Mouse (Mus musculus) G1E (cell line): Measurements from ENCODE around the gene Sec63. TPM values are rescaled to one million over a fixed set of nuclear protein-coding genes. Genes with fewer than 3 reads are reported as not detected.

ENCODE experiments used
- ATAC-seq: 2 replicates; pipeline ENCODE4 v1.8.0; 2016; ENCODE audit warnings: mild to moderate bottlenecking; ENCODE audit not compliant: insufficient number of reproducible peaks, poor library complexity, low FRiP score, severe bottlenecking; ENCODE audit errors: extremely low read depth
- DNase-seq: peaks from one replicate; pipeline ENCODE4 v3.0.0; 2012; ENCODE audit warnings: low spot score
- H3K27me3 ChIP-seq: 2 replicates; pipeline ENCODE4 v1.6.1; 2012; ENCODE audit warnings: mild to moderate bottlenecking, low read length, inconsistent platforms; ENCODE audit not compliant: insufficient read depth
- H3K36me3 ChIP-seq: replicated peaks from 2 replicates; pipeline ENCODE3; 2012; ENCODE audit warnings: mild to moderate bottlenecking, inconsistent platforms
- H3K4me1 ChIP-seq: 2 replicates; pipeline ENCODE4 v1.6.1; 2012; ENCODE audit warnings: low read depth, low read length, inconsistent platforms, mixed read lengths; ENCODE audit not compliant: insufficient read depth
- H3K4me3 ChIP-seq: 2 replicates; pipeline ENCODE4 v1.5.1; 2012; ENCODE audit warnings: low read depth, mild to moderate bottlenecking, inconsistent platforms, low read length, moderate library complexity, mixed read lengths
- H3K9me3 ChIP-seq: replicated peaks from 2 replicates; pipeline ENCODE4 v1.6.1; 2012; ENCODE audit warnings: inconsistent platforms
- CTCF ChIP-seq: IDR thresholded peaks from 2 replicates; pipeline ENCODE4 v1.5.1; 2012; ENCODE audit warnings: low read depth, low read length, inconsistent platforms, mixed read lengths
- GATA1 ChIP-seq: IDR thresholded peaks from 2 replicates; pipeline ENCODE4 v1.6.1; 2012; ENCODE audit warnings: borderline replicate concordance, low read length, inconsistent platforms, mixed read lengths
- GATA2 ChIP-seq: IDR thresholded peaks from 2 replicates; pipeline ENCODE4 v1.6.1; 2012; ENCODE audit warnings: low read depth, low read length, inconsistent platforms, borderline replicate concordance
- POLR2AphosphoS5 ChIP-seq: IDR thresholded peaks from 2 replicates; pipeline ENCODE4 v1.6.1; 2012; ENCODE audit warnings: low read depth, low read length, inconsistent platforms; ENCODE audit not compliant: insufficient replicate concordance
- TAL1 ChIP-seq: conservative IDR thresholded peaks from 2 replicates; pipeline ENCODE4 v1.6.1; 2012; ENCODE audit warnings: low read depth, low read length, inconsistent platforms, mixed read lengths
- polyA plus RNA-seq: library from polyadenylated mRNA; stranded (reverse); fragments of >175 nt; gene quantifications from 2 replicates; pipeline ENCODE4 v1.2.3, GENCODE M21; 2012
- total RNA-seq, 2 experiments: library from RNA; stranded (forward) in 1 of 2; stranded (reverse) in 1 of 2; fragments of 200-1000 nt in 1 of 2; fragments of >200 nt in 1 of 2; fragmentation: Nextera tagmentation in 1 of 2; gene quantifications; 2 replicates each; pipeline ENCODE4 v1.2.3; 2014 to 2017

The Sec63 gene
- total and polyA plus RNA-seq, 3 experiments, result 4.0 to 17.5 (median 15.6) TPM

GRCm38 (mm10) chr10:42761901-42762669 lies 789 bp downstream of the Sec63 start:
- H3K4me3 ChIP-seq, result peak overlapping the region; percentile 88
- no peak for TF ChIP-seq TAL1
- no peak for TF ChIP-seq POLR2AphosphoS5
- TF ChIP-seq CTCF, result no peak
- TF ChIP-seq GATA1, result no peak
- no peak for TF ChIP-seq GATA2
- H3K27me3 ChIP-seq, result peaks cover 6% of the 10 kb centered on the region
- no peaks in the 10 kb centered on the region for H3K9me3 ChIP-seq
- DNase-seq (peak; percentile 23), ATAC-seq (no peak)
- peaks cover 4% of the 10 kb centered on the region; the same call in 1 of the 2 replicates for H3K4me1 ChIP-seq
- H3K36me3 ChIP-seq, result peaks cover 2% of the 10 kb centered on the region

- TF ChIP-seq GATA2, result no peak
- TF ChIP-seq TAL1, result no peak
- TF ChIP-seq GATA1, result no peak
- TF ChIP-seq CTCF, result no peak
- no peak for TF ChIP-seq POLR2AphosphoS5
- peak overlapping the region; percentile 88 for H3K4me3 ChIP-seq
- H3K9me3 ChIP-seq, result no peaks in the 10 kb centered on the region
- DNase-seq, result no peak
- no peak for ATAC-seq
- H3K36me3 ChIP-seq, result peaks cover 3% of the 10 kb centered on the region
- peaks cover 4% of the 10 kb centered on the region; the same call in 1 of the 2 replicates for H3K4me1 ChIP-seq
- H3K27me3 ChIP-seq, result peaks cover 6% of the 10 kb centered on the region
Observed at GRCm38 (mm10) chr10:42762670-42763058, 1.4 kb downstream of the Sec63 start.

DNA sequence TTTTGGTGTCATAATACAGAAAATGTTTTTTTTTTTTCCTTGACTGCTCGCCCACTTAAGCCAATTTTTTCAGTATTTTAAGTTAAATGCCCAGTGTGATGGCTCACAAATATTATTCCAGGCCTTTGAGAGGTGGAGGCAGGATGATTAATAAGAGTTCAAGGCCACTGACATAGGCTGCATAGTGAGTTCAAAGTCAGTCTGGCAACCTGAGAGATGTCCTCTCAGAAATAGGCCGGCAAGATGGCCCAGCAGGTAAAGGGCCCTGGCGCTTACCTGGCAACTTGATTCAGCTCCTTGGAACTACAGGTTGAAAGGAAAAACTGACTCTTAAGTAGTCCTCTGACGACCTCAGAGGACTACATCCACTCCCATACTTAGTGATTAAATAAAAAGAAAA lies 1.9 kb downstream of the Sec63 start:
- Histone ChIP-seq H3K9me3 (no peaks in the 10 kb centered on the region), H3K27me3 (peaks cover 6% of the 10 kb centered on the region; the same call in 1 of the 2 replicates), H3K36me3 (peaks cover 3% of the 10 kb centered on the region), H3K4me3 (no peak overlapping the region), H3K4me1 (peaks cover 4% of the 10 kb centered on the region; the same call in 1 of the 2 replicates)
- no peak for TF ChIP-seq CTCF
- TF ChIP-seq POLR2AphosphoS5, result no peak
- TF ChIP-seq GATA2, result no peak
- TF ChIP-seq TAL1, result no peak
- TF ChIP-seq GATA1, result no peak
- DNase-seq (no peak), ATAC-seq (no peak)

GRCm38 (mm10) chr10:42765344-42765743 lies 4.0 kb downstream of the Sec63 start:
- Histone ChIP-seq H3K36me3 (peaks cover 3% of the 10 kb centered on the region), H3K9me3 (no peaks in the 10 kb centered on the region), H3K4me3 (no peak overlapping the region), H3K27me3 (peaks cover 2% of the 10 kb centered on the region; the same call in 1 of the 2 replicates), H3K4me1 (peaks cover 4% of the 10 kb centered on the region; the same call in 1 of the 2 replicates)
- TF ChIP-seq GATA2, result no peak
- TF ChIP-seq TAL1, result no peak
- DNase-seq (no peak), ATAC-seq (no peak)

GRCm38 (mm10) chr10:42775450-42775849 lies 14.2 kb downstream of the Sec63 start:
- ATAC-seq (no peak), DNase-seq (no peak)
- TF ChIP-seq GATA1 (no peak), TAL1 (no peak), CTCF (no peak), POLR2AphosphoS5 (no peak), GATA2 (no peak)
- Histone ChIP-seq H3K4me1 (no peaks in the 10 kb centered on the region), H3K27me3 (no peaks in the 10 kb centered on the region), H3K9me3 (no peaks in the 10 kb centered on the region), H3K36me3 (no peaks in the 10 kb centered on the region), H3K4me3 (no peak overlapping the region)

- H3K36me3 ChIP-seq, result peaks cover 3% of the 10 kb centered on the region
- H3K9me3 ChIP-seq, result no peaks in the 10 kb centered on the region
- no peak for TF ChIP-seq TAL1
- ATAC-seq (no peak), DNase-seq (no peak)
- H3K4me1 ChIP-seq, result no peaks in the 10 kb centered on the region; the same call in 1 of the 2 replicates
- no peak overlapping the region for H3K4me3 ChIP-seq
- H3K27me3 ChIP-seq, result no peaks in the 10 kb centered on the region
Observed at GRCm38 (mm10) chr10:42780753-42781152, 19.5 kb downstream of the Sec63 start.

- H3K27me3 ChIP-seq, result no peaks in the 10 kb centered on the region
- no peak overlapping the region for H3K4me3 ChIP-seq
- DNase-seq (no peak), ATAC-seq (no peak)
- H3K9me3 ChIP-seq, result no peaks in the 10 kb centered on the region
- H3K4me1 ChIP-seq, result no peaks in the 10 kb centered on the region; the same call in 1 of the 2 replicates
- TF ChIP-seq CTCF (no peak), GATA2 (no peak), POLR2AphosphoS5 (no peak), TAL1 (no peak), GATA1 (no peak)
- peaks cover 7% of the 10 kb centered on the region for H3K36me3 ChIP-seq
Observed at GRCm38 (mm10) chr10:42781672-42782071, 20.4 kb downstream of the Sec63 start.
